Mouse (Mus musculus) pancreas, adult 10 weeks (tissue): ENCODE results near the gene Tiprl. TPM values are rescaled to one million over a fixed set of nuclear protein-coding genes. Genes with fewer than 3 reads are reported as not detected.

Experiments
- polyA plus RNA-seq: library from polyadenylated mRNA; stranded (reverse); fragments of 350-450 nt; fragmentation: Illumina TruSeq; extraction: RNeasy Lipid Tissue Mini Kit (QIAGEN cat#74804); gene quantifications from one replicate; pipeline ENCODE4 v1.2.3, GENCODE M21; 2015; ENCODE audit warnings: low read depth, low replicate concordance; ENCODE audit not compliant: insufficient read depth

The Tiprl gene
- polyA plus RNA-seq = 8.1 TPM

DNA sequence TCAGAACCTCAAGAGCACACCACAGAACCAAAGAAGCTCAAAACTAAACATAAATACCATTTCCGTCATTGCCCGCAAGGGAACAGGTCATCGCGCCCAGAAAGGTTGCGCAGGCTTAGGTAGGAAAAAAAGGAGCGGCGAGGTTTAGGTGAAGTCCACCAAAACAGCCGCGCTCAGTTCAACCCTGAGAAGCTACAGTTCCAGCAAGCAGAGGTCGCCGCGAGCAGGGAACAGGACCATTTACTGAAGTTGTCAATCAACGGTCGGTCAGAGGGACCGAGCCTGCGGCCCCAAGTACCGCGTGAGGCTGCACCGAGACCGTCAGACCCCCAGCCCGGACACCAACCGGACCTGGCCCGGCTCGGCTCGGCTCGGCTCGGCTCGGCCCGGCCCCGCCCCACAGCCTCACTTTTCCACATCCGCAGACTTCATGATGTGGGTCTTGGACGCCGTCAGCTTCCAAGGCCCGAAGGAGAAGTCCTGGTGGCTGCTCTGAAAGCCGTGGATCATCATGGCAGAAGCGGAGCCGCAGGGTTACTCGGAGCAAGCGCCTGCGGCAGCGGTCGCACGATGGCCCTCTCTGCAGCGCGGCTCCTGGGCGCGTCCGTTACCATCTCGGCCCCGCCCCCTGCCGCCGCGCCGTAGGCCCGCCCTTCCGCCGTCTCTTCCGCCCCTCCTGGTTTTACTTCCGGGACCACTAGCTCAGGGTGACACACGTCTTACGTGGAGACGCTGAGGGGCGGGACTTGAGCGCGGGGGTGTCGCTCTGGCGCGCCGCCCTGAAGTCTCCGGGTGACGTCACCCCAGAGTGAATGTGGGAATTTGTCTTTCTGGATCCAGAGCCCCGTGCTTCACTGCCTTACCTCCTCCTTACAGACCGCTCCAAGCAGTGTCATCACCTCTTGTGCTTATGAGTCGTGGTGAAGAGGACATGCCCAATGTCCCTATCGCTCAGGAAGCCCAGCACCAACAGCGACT lies at the start of gene Tiprl:
Gene Tiprl, minus strand, starts transcription at position 676 of the 978 bp plus-strand sequence.

DNA sequence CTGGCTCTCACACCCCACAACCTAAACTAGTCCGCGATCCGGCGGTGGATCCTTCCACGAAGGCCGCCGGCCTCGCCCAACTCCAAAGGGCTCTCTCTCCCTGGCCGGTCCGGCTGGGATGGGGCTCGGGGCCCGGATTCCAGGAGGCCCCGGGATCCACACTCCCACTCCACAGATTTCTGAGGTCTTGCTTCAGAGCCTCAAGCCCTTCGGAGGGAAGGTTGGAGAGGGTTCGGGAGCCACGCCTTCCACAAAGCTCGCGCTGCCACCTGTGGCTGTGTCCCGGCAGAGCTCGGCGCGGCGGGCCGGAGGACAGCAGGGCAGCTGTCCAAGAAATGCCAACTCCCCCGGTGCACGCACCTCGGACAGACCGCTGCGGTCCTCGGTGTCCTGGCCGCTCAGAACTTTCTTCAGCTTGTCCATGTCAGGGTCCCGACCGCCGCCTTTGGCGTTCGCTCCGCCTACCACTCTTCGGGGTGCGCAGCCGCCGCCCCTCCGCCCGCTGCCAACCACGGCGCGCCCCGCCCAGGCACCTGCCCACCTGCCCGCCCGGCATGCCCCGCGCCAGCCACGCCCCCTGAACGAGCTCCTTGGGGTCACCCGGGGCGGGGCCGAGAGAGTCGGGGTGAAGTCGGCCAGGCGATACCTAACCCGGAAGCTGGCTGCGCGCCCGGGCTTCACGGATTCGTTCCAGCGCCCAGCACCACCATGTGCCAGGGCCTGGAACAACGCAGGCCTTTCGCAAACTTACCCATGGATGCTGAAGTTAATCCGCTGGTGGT lies 42.7 kb downstream of the Tiprl start, which contains the start of gene Sft2d2:
Gene Sft2d2, minus strand, starts transcription at position 559 of the 782 bp plus-strand sequence.

Other genes starting within 250 kb of the Tiprl start
- gene Tbx19, start 76.2 kb downstream of the Tiprl start, polyA plus RNA-seq = not detected
- gene Sft2d2, start 42.6 kb downstream of the Tiprl start, polyA plus RNA-seq = 7.4 TPM
- 0.59 TPM for gene Gpr161, start 58.8 kb upstream of the Tiprl start, polyA plus RNA-seq
- 7.5 TPM for gene Dcaf6, start 223.5 kb upstream of the Tiprl start, polyA plus RNA-seq
- gene Mpc2, start 223.6 kb upstream of the Tiprl start, polyA plus RNA-seq = 49.8 TPM
- not detected for gene Adcy10, start 248.2 kb upstream of the Tiprl start, polyA plus RNA-seq